Mouse (Mus musculus): ENCODE results near the gene Mall. TPM values are rescaled to one million over a fixed set of nuclear protein-coding genes. Genes with fewer than 3 reads are reported as not detected.
A peak's percentile ranks its signal among the peaks of the same experiment; 100 is the strongest.

The Mall gene
- polyA plus RNA-seq, 1 experiment from 2014 or later: 2.6 TPM

DNA sequence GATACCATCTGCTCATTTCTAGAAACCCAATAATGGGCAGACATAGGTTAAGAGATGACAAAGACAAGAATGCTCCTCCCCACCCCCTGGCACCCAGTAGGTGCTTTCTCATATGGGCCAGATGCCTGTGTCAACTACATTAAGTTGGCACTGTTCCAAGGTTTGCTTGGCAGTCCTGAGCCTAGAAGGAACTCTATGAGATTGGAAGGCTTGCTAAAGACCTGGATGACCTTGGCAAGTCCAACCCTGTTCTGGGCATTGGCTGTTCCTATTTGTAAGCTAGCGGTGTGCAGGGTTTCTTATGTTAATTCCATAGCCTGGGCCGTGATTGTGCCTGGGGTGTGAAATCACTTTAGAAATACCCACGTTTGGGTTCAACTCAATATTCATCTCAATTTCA is 74.9 kb downstream of the Mall start:
- ATAC-seq (ENCODE audit: low FRiP score, low TSS enrichment): no peak
- Histone ChIP-seq H3K9me3 (ENCODE audit: low read length) (no peaks in the 10 kb centered on the region), H3K27me3 (ENCODE audit: insufficient read depth, low read length) (peaks cover 36% of the 10 kb centered on the region), H3K4me3 (ENCODE audit: low read length) (peak overlapping the region; percentile 55), H3K36me3 (ENCODE audit: insufficient read depth, low read length) (no peaks in the 10 kb centered on the region), H3K4me1 (ENCODE audit: insufficient read depth, low read length) (peaks cover 2% of the 10 kb centered on the region), H3K27ac (ENCODE audit: low read length) (peak overlapping the region; percentile 91), H3K9ac (replicated peaks; ENCODE audit: low read length) (peak overlapping the region; percentile 68), H3K4me2 (replicated peaks; ENCODE audit: low read depth, low read length) (peak overlapping the region; percentile 56)
- 53% methylated on average over 3 of the region's 3 CpGs for WGBS

Other genes with a start within 250 kb of the Mall start
- 3.4 and 4.7 TPM in 2 replicates for gene Kcnip3, start 207.8 kb downstream of the Mall start, polyA plus RNA-seq (2015; fragmentation: Nextera tagmentation; extraction: Ambion mirVana)
- gene Prom2, start 188.5 kb downstream of the Mall start, polyA plus RNA-seq (2015; fragmentation: Nextera tagmentation; extraction: Ambion mirVana): 2.7 and 3.0 TPM in 2 replicates
- gene Zfp661, start 142.8 kb downstream of the Mall start, polyA plus RNA-seq (2015; fragmentation: Nextera tagmentation; extraction: Ambion mirVana): 5.1 and 5.6 TPM in 2 replicates
- 147 and 148 TPM in 2 replicates for gene Mrps5, start 142.7 kb downstream of the Mall start, polyA plus RNA-seq (2015; fragmentation: Nextera tagmentation; extraction: Ambion mirVana)
- 59.5 and 59.7 TPM in 2 replicates for gene Mal, start 73.2 kb downstream of the Mall start, polyA plus RNA-seq (2015; fragmentation: Nextera tagmentation; extraction: Ambion mirVana)
- gene Nphp1, start 59.0 kb upstream of the Mall start, polyA plus RNA-seq (2015; fragmentation: Nextera tagmentation; extraction: Ambion mirVana): 39.7 and 42.6 TPM in 2 replicates
- 33.7 and 36.2 TPM in 2 replicates for gene Mtln, start 62.6 kb upstream of the Mall start, polyA plus RNA-seq (2015; fragmentation: Nextera tagmentation; extraction: Ambion mirVana)
- gene Bub1, start 101.9 kb upstream of the Mall start, polyA plus RNA-seq (2015; fragmentation: Nextera tagmentation; extraction: Ambion mirVana): 56.4 and 61.7 TPM in 2 replicates
- 0.78 and 0.95 TPM in 2 replicates for gene Acoxl, start 108.9 kb upstream of the Mall start, polyA plus RNA-seq (2015; fragmentation: Nextera tagmentation; extraction: Ambion mirVana)